Mouse (Mus musculus) erythroblast, adult 5-6 weeks (primary cell): ENCODE results near the gene Ube2v1. TPM values are rescaled to one million over a fixed set of nuclear protein-coding genes. Genes with fewer than 3 reads are reported as not detected.

Source experiments
- ATAC-seq: replicated peaks from 2 replicates; pipeline ENCODE4 v1.8.0; 2016; ENCODE audit warnings: moderate number of reproducible peaks, mild to moderate bottlenecking, moderate TSS enrichment, inconsistent platforms; ENCODE audit not compliant: poor library complexity, low FRiP score, severe bottlenecking
- total RNA-seq, 2 experiments: library from RNA; stranded (forward) in 1 of 2; stranded (reverse) in 1 of 2; fragments of 150-400 nt in 1 of 2; fragments of 200-764, 138-1000 nt in 1 of 2; gene quantifications; 2 replicates each; pipeline versions ENCODE4 v1.2.3 to v1.2.4; 2015 to 2017; ENCODE audit warnings: low replicate concordance in 2 of 2

Gene Ube2v1
- total RNA-seq (2015; ENCODE audit: low replicate concordance) (134 and 176 TPM in 2 replicates), total RNA-seq (2017; ENCODE audit: low replicate concordance) (150 and 202 TPM in 2 replicates)

- peak; percentile 43 for ATAC-seq
Measured at GRCm38 (mm10) chr2:167631591-167632448, at the start of gene Ube2v1. TSS of gene Ube2v1 (minus strand) at chr2:167632095.

- peak; percentile 64 for ATAC-seq
Measured at GRCm38 (mm10) chr2:167680657-167681056, 48.8 kb upstream of the Ube2v1 start.

GRCm38 (mm10) chr2:167679902-167680430 is 48.1 kb upstream of the Ube2v1 start:
- peak; percentile 79 for ATAC-seq

DNA sequence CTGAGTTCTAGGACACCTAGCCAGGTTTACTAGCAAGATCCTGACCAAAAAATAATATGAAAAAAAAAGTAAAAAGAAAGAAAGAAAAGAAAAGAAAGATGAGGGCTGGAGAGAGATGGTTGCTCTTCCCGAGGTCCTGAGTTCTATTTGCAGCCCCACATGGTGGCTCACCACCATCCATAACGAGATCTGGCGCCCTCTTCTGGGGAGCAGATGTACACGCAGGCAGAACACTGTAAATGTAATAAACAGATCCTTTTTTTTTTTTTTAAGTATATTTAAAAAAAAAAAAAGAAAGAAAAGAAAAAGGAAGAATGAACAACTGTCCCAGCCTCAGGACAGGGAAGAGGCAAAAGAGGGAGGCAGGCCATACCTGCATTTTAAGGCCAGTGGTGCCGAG is 46.7 kb upstream of the Ube2v1 start:
- ATAC-seq, result no peak

DNA sequence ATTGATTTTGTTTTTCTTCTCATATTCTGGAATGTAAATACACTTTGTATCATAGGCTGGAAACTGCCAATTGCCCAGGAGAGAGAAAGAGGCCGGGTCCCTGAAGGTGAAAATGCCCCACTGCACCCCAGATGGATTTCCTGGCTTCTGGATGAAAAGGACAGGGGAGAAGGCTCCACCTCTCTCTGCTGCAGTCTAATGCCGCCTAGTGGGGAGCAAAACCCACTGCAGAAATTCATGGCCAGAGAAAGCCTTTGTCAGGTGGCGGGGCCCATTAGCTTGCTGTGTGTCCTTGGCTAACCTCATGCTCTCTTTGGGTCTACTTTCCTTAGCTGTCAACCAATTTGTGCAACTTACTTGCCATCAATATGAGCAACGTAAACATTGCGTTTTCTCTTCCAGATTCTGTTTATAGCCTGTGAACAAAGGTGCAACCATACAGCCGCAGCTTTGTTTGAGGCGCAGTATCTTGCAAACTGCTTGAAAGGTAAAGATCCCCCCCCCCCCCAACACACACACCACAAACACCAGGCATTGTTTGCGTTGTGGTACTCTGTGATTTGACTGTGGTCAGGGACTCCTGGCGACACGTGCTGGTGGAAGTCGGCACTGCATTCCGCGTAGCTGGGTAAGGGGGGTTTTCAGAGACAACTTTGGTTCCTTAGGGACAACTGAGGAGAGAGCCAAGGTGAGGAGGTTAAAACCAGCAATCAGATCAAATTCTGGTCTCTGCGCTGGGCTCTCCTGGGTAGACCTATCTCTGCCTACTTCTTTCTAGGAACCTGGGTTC is 43.4 kb upstream of the Ube2v1 start:
- ATAC-seq, result 0 out of 2 replicates have a peak, but pooled peaks have one; percentile 47

GRCm38 (mm10) chr2:167672212-167672685 is 40.4 kb upstream of the Ube2v1 start:
- peak; percentile 86 for ATAC-seq

DNA sequence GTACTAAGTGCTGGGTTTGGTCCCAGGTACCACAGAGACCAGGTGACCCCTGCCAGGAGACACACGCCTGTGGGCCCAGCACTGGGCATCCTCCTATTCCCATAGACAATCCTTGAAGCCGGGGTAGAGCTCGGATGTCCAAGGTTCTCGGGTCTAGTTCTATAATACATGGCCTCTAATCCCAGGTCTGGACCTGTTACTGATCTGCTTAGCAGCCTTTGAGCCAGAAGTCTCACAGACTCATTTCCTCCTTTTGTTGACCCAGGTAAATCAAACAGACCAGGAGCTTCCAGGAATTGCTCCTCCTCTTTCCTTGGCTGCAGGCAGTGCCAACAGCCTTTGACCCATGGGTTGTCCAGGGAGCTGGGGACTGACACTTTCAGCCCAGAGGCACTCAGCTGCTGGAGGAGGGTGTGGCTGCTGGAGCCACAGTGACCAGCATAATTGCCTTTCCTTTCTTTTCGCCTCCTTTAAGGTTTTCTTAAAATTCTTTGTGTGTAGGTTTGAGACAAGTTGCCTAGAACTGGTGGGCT is 39.3 kb upstream of the Ube2v1 start:
- ATAC-seq, result no peak

DNA sequence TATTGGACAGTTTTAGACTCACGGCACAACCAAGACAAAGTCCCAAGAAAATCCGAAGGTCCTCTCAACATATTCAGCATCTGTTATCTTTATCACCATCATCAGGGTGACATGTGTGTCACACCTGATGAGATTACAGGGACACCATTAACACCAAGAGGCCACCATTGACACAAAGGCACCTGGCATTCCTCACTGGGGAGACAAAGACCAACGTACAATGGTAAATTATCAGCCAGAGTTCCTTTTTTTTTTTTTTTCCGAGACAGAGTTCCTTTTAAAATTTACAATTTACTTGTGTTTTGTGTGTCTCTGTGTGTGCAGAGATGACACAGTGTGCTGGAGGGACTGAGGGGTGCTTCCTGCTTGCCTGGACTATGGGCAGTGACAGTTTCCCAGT is 37.5 kb upstream of the Ube2v1 start:
- no peak for ATAC-seq

DNA sequence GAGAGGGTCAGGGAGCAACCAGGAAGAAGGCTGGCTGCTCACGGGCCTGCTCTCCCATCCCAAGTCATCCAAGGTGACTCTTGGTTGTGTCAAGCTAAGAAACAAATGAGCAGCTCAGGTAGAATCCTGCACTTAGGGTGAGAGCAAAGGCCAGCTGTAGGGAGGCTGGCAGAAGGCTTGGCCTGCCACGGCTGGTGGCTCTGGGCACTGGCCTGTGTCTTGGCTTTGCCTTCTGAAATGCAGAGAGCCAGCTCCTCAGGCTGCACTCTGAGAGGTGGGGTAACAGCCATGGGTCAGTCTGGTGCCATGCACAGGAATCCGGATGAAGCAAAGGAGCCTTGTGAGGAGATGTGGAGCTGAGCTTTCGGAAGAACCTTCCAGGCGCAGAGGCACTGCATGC is 36.5 kb upstream of the Ube2v1 start:
- no peak for ATAC-seq

GRCm38 (mm10) chr2:167665972-167666713 is 34.2 kb upstream of the Ube2v1 start:
- ATAC-seq, result no peak

DNA sequence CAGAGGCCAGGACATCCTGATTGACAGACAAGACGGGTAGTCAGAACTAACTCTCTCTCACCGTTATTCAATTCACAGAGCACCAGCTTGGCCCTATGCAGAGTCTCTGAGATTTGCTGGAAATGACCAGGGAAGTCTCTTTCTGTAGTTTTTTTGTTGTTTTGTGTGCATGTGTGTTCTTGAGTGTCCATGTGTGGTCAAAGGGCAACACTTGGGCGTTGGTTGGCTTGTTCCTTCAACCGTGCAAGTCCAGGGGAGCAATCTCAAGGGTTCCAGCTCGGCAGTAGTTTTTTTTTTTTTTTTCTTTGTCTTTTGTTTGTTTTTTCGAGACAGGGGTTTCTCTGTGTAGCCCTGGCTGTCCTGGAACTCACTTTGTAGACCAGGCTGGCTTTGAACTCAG is 30.8 kb upstream of the Ube2v1 start:
- no peak for ATAC-seq

DNA sequence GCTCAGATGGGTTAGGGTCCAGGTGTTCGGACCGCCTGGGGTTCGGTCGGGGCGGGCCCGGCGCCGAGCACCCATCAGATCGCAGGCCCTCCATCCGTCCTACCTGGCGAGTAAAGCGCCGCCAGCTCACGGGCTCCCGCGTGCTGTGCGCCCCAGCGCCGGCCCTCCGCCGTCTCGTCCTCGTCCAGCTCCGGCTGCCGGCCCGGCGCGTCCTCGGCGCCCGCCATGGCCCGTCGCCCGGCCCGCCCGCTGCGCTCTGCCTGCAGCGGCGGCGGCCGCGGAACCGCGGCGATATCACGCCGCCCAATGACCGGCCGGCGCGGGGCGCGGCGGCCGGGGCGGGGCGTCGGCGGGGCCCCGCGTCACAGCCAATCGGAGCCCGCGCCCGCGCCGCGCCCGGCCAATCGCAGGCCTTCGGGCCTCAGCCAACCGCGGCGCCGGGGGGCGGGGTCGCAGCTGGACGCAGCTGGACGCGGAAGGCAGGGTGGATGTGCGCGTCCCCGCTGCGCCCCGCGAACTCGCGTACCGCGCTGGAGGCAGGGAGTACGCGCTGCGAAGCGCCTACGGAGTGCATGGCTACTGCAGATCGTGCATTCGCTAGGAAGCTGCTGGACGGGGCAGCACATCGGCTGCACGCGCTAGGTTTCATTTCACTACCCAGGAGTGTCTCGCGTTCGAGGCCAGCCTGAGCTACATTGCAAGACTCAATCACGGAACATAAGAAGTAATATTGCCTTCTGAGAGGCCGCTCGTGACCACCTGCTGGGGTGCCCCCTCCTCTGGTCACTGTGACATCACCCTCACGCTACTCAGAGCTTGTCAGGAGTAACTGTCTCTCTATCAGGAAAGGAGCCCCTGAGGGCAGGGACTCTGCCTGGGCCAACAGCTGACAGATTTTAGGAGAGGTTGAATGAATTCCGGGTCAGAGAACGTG is 29.6 kb upstream of the Ube2v1 start, which contains the start of gene Gm20431:
TSS of gene Gm20431 (minus strand) at position 227 of the 934 bp plus-strand sequence.
- peak; percentile 87 for ATAC-seq

DNA sequence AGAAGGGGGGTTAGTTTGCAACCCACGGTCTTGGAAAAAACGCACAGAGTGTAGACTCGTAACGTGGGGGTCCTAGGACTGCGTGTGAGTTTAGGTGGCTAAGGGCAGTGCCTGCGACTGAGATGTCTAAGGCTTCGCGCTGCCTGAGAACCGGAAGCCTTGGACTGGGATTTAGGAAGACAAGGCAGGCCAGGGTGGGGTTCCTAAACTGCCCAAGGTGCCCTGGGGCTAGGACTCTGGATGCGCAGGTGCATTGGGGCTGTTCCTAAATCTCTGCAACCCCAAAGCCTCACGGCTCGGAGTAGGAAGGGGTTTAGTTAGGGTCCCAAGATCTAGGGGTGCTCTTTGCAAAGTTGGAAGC is 28.7 kb upstream of the Ube2v1 start:
- ATAC-seq, result peak; percentile 8; the same call in 1 of the 2 replicates

GRCm38 (mm10) chr2:167659847-167660610 is 28.1 kb upstream of the Ube2v1 start:
- ATAC-seq, result peak; percentile 44

- no peak for ATAC-seq
Measured at GRCm38 (mm10) chr2:167659177-167659846, 27.4 kb upstream of the Ube2v1 start.

DNA sequence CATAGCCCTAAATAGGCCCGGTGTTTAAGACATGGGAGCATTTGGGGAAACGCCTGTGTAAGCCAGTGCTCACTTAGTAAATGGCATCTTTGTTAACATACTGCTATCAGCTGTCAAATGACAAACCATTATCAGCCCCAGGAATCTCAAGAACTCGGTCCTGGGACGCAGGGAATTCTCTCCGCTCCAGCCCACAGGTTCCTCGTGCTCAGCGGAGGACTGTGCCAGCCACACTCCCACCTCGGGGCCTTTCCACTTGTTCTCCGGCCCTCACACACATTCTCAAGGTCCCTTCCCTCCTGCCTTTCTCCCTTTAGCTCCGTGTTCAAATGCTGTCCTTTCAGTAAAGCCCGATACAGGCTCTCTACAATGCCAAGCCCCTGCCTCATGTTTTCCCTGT is 26.8 kb upstream of the Ube2v1 start:
- no peak for ATAC-seq

GRCm38 (mm10) chr2:167657973-167658372 is 26.1 kb upstream of the Ube2v1 start:
- ATAC-seq, result no peak
